ENCODE assay signal across 27 mouse cellular contexts in the genomic region with DNA sequence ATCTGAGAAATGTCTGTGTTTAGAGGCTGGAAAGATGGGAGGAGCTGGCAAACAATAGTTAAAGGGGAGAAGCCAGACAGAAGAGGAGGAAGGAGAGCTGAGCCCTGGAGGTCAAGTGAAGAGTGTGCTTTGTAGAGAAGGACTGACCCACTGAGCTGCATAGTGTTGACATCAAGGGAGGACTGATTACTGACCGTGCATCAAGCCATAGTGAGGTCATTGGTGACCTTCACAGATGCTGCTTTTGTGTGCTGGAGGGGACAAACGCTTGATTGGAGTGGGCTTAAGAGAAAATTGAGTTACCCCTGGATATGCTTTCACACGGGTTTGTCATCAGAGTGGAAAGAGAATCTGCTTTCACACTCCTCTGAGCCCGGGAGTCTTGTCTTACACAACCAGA.
DNase-seq lines count a peak whose midpoint lies in the region; ATAC-seq and TF ChIP-seq lines count a peak whose summit lies in the region.
"Had no signal": no experiment of that assay in that cellular context is flagged by ENCODE, and none has a peak within 500 bp of the region (broad histone marks: within the 10 kb centered on the region; RNA-seq: fewer than 3 reads in every experiment).

No protein-coding gene starts in this region.

- no peak overlapping the region for H3K27ac ChIP-seq in kidney, embryonic 14.5 days (ENCODE audit: low read depth, low read length)
- H3K27ac ChIP-seq in kidney, postnatal 0 days = no peak overlapping the region
- peak overlapping the region; percentile 18; the same call in 1 of the 2 replicates for H3K27ac ChIP-seq in midbrain, postnatal 0 days (ENCODE audit: low read depth, low read length)
- no peak overlapping the region for H3K27ac ChIP-seq in midbrain, embryonic 11.5 days (ENCODE audit: low read depth, low read length)
- H3K27ac ChIP-seq: forebrain, embryonic 10.5 days; forebrain, embryonic 13.5 days; heart, adult 2 months; heart, embryonic 10.5 days; heart, embryonic 13.5 days; hindbrain, embryonic 14.5 days; hindbrain, postnatal 0 days had no signal

- 31% methylated on average over 4 of the region's 4 CpGs for WGBS in kidney, embryonic 14.5 days
- WGBS in kidney, postnatal 0 days = 38% methylated on average over 4 of the region's 4 CpGs
- WGBS in midbrain, postnatal 0 days = 32% methylated on average over 4 of the region's 4 CpGs
- WGBS in midbrain, embryonic 11.5 days = 46% methylated on average over 4 of the region's 4 CpGs

- no peaks in the 10 kb centered on the region for H3K9me3 ChIP-seq in kidney, embryonic 14.5 days (ENCODE audit: control insufficient read depth, low read length)
- H3K9me3 ChIP-seq in kidney, postnatal 0 days (replicated peaks; ENCODE audit: low read length) = no peaks in the 10 kb centered on the region
- no peaks in the 10 kb centered on the region for H3K9me3 ChIP-seq in midbrain, postnatal 0 days (ENCODE audit: low read length)
- H3K9me3 ChIP-seq in midbrain, embryonic 11.5 days (ENCODE audit: control insufficient read depth, low read length) = no peaks in the 10 kb centered on the region
- H3K9me3 ChIP-seq: forebrain, embryonic 10.5 days; forebrain, embryonic 13.5 days; heart, embryonic 10.5 days; heart, embryonic 13.5 days had no signal

- TF ChIP-seq CTCF in kidney, postnatal 0 days (IDR thresholded peaks at IDR 0.05; ENCODE audit: low read depth) = no peak
- TF ChIP-seq CTCF in midbrain, postnatal 0 days (IDR thresholded peaks at IDR 0.05) = no peak

- H3K4me1 ChIP-seq in kidney, embryonic 14.5 days (ENCODE audit: control insufficient read depth, insufficient read depth, low read length) = no peaks in the 10 kb centered on the region
- no peaks in the 10 kb centered on the region for H3K4me1 ChIP-seq in kidney, postnatal 0 days (replicated peaks; ENCODE audit: insufficient read depth, low read length)
- no peaks in the 10 kb centered on the region for H3K4me1 ChIP-seq in midbrain, postnatal 0 days (ENCODE audit: insufficient read depth, low read length)
- H3K4me1 ChIP-seq in midbrain, embryonic 11.5 days (ENCODE audit: control insufficient read depth, insufficient read depth, low read length) = no peaks in the 10 kb centered on the region
- H3K4me1 ChIP-seq: heart, embryonic 10.5 days; heart, embryonic 13.5 days had no signal

- H3K9ac ChIP-seq in kidney, embryonic 14.5 days (ENCODE audit: low read depth, low read length) = no peak overlapping the region
- H3K9ac ChIP-seq in kidney, postnatal 0 days (ENCODE audit: low read depth, low read length) = no peak overlapping the region
- H3K9ac ChIP-seq in midbrain, postnatal 0 days (replicated peaks; ENCODE audit: low read length, poor library complexity, severe bottlenecking) = no peak overlapping the region
- no peak overlapping the region for H3K9ac ChIP-seq in midbrain, embryonic 11.5 days (ENCODE audit: low read length)
- H3K9ac ChIP-seq: forebrain, embryonic 13.5 days; heart, embryonic 13.5 days; hindbrain, embryonic 14.5 days had no signal

- H3K4me2 ChIP-seq in kidney, embryonic 14.5 days (replicated peaks; ENCODE audit: low read depth, low read length) = no peak overlapping the region
- no peak overlapping the region for H3K4me2 ChIP-seq in kidney, postnatal 0 days (ENCODE audit: low read length)
- no peak overlapping the region for H3K4me2 ChIP-seq in midbrain, postnatal 0 days (ENCODE audit: low read depth, low read length, poor library complexity, severe bottlenecking)
- no peak overlapping the region for H3K4me2 ChIP-seq in midbrain, embryonic 11.5 days
- H3K4me2 ChIP-seq: forebrain, embryonic 13.5 days; heart, embryonic 13.5 days; hindbrain, embryonic 14.5 days had no signal

- H3K27me3 ChIP-seq in kidney, embryonic 14.5 days (ENCODE audit: control insufficient read depth, insufficient read depth, low read length) = no peaks in the 10 kb centered on the region
- H3K27me3 ChIP-seq in kidney, postnatal 0 days (ENCODE audit: insufficient read depth, low read length) = no peaks in the 10 kb centered on the region
- no peaks in the 10 kb centered on the region for H3K27me3 ChIP-seq in midbrain, postnatal 0 days (ENCODE audit: insufficient read depth, low read length)
- H3K27me3 ChIP-seq in midbrain, embryonic 11.5 days (ENCODE audit: control insufficient read depth, insufficient read depth, low read length) = no peaks in the 10 kb centered on the region
- H3K27me3 ChIP-seq: CH12.LX; forebrain, embryonic 13.5 days had no signal

- DNase-seq in kidney, postnatal 4 days = no peak
- DNase-seq in kidney, postnatal 0 days (ENCODE audit: low spot score) = peak; percentile 76
- DNase-seq in kidney, postnatal 25 days = no peak
- no peak for DNase-seq in midbrain, postnatal 0 days (ENCODE audit: low spot score)
- no peak for DNase-seq in midbrain, embryonic 11.5 days (ENCODE audit: low spot score, missing footprints)
- no peak for DNase-seq in adrenal gland, adult 8-10 months
- DNase-seq: adrenal gland, adult 2 months; adrenal gland, postnatal 25 days; B cell, adult 2 months; cerebellum, adult 18-20 months; cerebellum, adult 9-10 months; cerebellum, postnatal 14 days; gastrocnemius, postnatal 10 days; gastrocnemius, postnatal 36 days; heart, adult 2 months; heart, postnatal 14 days; heart, postnatal 4 days had no signal

- H3K4me3 ChIP-seq in kidney, embryonic 14.5 days (ENCODE audit: low read length) = no peak overlapping the region
- no peak overlapping the region for H3K4me3 ChIP-seq in kidney, postnatal 0 days (replicated peaks; ENCODE audit: low read depth, low read length)
- H3K4me3 ChIP-seq in midbrain, postnatal 0 days (ENCODE audit: low read depth, low read length) = no peak overlapping the region
- H3K4me3 ChIP-seq in midbrain, embryonic 11.5 days (ENCODE audit: low read depth, low read length) = no peak overlapping the region
- H3K4me3 ChIP-seq: forebrain, embryonic 10.5 days; forebrain, embryonic 13.5 days; heart, adult 2 months; heart, embryonic 10.5 days; heart, embryonic 13.5 days had no signal

- no peaks in the 10 kb centered on the region for H3K36me3 ChIP-seq in kidney, embryonic 14.5 days (ENCODE audit: control insufficient read depth, insufficient read depth, low read length)
- H3K36me3 ChIP-seq in kidney, postnatal 0 days (ENCODE audit: insufficient read depth, low read length) = no peaks in the 10 kb centered on the region
- H3K36me3 ChIP-seq in midbrain, postnatal 0 days (ENCODE audit: insufficient read depth, low read length) = no peaks in the 10 kb centered on the region
- H3K36me3 ChIP-seq in midbrain, embryonic 11.5 days (ENCODE audit: control insufficient read depth, insufficient read depth, low read length) = no peaks in the 10 kb centered on the region
- H3K36me3 ChIP-seq: forebrain, embryonic 10.5 days; G1E; heart, embryonic 10.5 days; heart, embryonic 13.5 days had no signal

- ATAC-seq in kidney, embryonic 14.5 days (ENCODE audit: low FRiP score, low TSS enrichment) = peak; percentile 94
- ATAC-seq in kidney, postnatal 0 days (replicated peaks; ENCODE audit: low FRiP score, low read depth) = no peak; the same call in 1 of the 2 replicates
- no peak for ATAC-seq in midbrain, postnatal 0 days (ENCODE audit: low FRiP score)
- no peak for ATAC-seq in midbrain, embryonic 11.5 days (ENCODE audit: low FRiP score)
- ATAC-seq: forebrain, embryonic 13.5 days; forebrain, embryonic 16.5 days; hindbrain, postnatal 0 days had no signal
